Mouse (Mus musculus) G1E (cell line): ENCODE results near the gene Mnd1.

Experiments used
- CTCF ChIP-seq: IDR thresholded peaks from 2 replicates; pipeline ENCODE4 v1.5.1; 2012; ENCODE audit warnings: low read depth, low read length, inconsistent platforms, mixed read lengths
- GATA1 ChIP-seq: IDR thresholded peaks from 2 replicates; pipeline ENCODE4 v1.6.1; 2012; ENCODE audit warnings: borderline replicate concordance, low read length, inconsistent platforms, mixed read lengths
- GATA2 ChIP-seq: IDR thresholded peaks from 2 replicates; pipeline ENCODE4 v1.6.1; 2012; ENCODE audit warnings: low read depth, low read length, inconsistent platforms, borderline replicate concordance
- TAL1 ChIP-seq: conservative IDR thresholded peaks from 2 replicates; pipeline ENCODE4 v1.6.1; 2012; ENCODE audit warnings: low read depth, low read length, inconsistent platforms, mixed read lengths

DNA sequence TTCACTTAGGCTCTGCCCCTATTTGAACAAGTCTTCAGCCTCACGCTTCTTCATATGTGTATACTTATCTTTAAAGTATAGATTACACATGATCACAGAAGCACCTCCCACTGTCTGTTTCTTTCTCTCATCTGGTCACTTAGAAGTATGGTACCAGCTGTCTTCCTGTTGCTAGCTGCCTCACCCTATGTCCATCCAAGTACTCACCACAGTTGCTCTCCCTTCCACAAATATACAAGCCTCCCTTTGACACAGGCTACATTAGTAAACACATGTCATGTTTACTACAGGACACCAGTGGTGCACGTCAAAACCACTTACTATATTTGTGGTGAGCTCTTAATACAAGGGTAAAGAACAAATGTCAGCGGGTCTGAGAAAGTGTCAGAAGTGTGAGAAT, 24.2 kb downstream of the Mnd1 start:
- TF ChIP-seq TAL1 (no peak), GATA1 (no peak), CTCF (no peak), GATA2 (no peak)
